Mouse (Mus musculus): ENCODE measurements around the gene Mxd3. TPM values are rescaled to one million over a fixed set of nuclear protein-coding genes. Genes with fewer than 3 reads are reported as not detected.

The Mxd3 gene
- total RNA-seq, 2 experiments from 2014 or later: 16.2 to 18.0 TPM

DNA sequence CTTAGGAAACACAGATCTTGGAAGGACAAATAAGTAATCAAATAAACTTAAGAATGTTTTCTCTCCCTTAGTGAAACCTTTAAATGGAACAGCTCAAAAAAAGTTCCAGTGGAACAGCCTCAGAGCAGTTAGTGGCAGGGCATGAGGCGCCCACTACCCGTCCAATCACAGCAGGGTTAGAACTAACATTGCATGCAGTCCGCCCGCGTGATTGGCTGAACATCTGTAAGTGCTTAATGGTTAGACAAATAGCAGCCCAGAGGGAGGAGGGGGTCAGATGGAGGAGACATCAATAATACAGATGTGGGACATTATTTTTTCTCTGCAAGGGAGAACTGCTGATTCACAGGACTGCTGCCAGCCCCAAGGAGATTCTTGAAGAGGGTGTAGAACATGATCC lies 52.4 kb downstream of the Mxd3 start:
- no peak for DNase-seq (ENCODE audit: low spot score in 2 of 2)

Other genes with a start within 250 kb of the Mxd3 start
- 10 to 100 TPM; 31.6 to 34.2 TPM for gene Uimc1, start 229.5 kb downstream of the Mxd3 start, total RNA-seq (2021)
- gene Zfp346, start 224.5 kb downstream of the Mxd3 start, total RNA-seq (2021): 10 to 100 TPM; 50.0 to 61.0 TPM
- not detected for gene Gm17617, start 196.3 kb downstream of the Mxd3 start, total RNA-seq (2021)
- gene Fgfr4, start 177.2 kb downstream of the Mxd3 start, total RNA-seq (2021): 10 to 100 TPM; 35.8 to 39.6 TPM
- 100 to 1,000 TPM; 168 to 172 TPM for gene Nsd1, start 120.0 kb downstream of the Mxd3 start, total RNA-seq (2021)
- 100 to 1,000 TPM; 190 to 193 TPM for gene Prelid1, start 9.3 kb downstream of the Mxd3 start, total RNA-seq (2021)
- gene Rab24, start 7.9 kb downstream of the Mxd3 start, total RNA-seq (2021): 10 to 100 TPM; 79.8 to 86.9 TPM
- 100 to 1,000 TPM; 105 to 114 TPM for gene Lman2, start 33.0 kb upstream of the Mxd3 start, total RNA-seq (2021)
- 1 to 10 TPM; 1.0 to 1.1 TPM for gene Rgs14, start 39.9 kb upstream of the Mxd3 start, total RNA-seq (2021)
- gene Slc34a1, start 68.4 kb upstream of the Mxd3 start, total RNA-seq (2021): 100 to 1,000 TPM in 1 of 2 experiments, 1 to 10 TPM in 1; 3.5 to 132 TPM
- not detected for gene Pfn3, start 85.4 kb upstream of the Mxd3 start, total RNA-seq (2021)
- 10 to 100 TPM in 1 of 2 experiments, 1 to 10 TPM in 1; 1.3 to 36.6 TPM for gene F12, start 97.0 kb upstream of the Mxd3 start, total RNA-seq (2021)
- 10 to 100 TPM; 54.3 to 56.7 TPM for gene Grk6, start 115.2 kb upstream of the Mxd3 start, total RNA-seq (2021)
- gene Prr7, start 134.4 kb upstream of the Mxd3 start, total RNA-seq (2021): 1 to 10 TPM; 6.4 to 8.0 TPM
- 10 to 100 TPM; 56.4 to 75.6 TPM for gene Dbn1, start 158.3 kb upstream of the Mxd3 start, total RNA-seq (2021)
- 10 to 100 TPM; 44.5 to 47.1 TPM for gene Pdlim7, start 183.9 kb upstream of the Mxd3 start, total RNA-seq (2021)
- 1 to 10 TPM; 2.6 to 4.7 TPM for gene Dok3, start 199.5 kb upstream of the Mxd3 start, total RNA-seq (2021)
- gene Ddx41, start 206.8 kb upstream of the Mxd3 start, total RNA-seq (2021): 10 to 100 TPM; 54.0 to 57.4 TPM
- 10 to 100 TPM; 61.6 to 76.7 TPM for gene Fam193b, start 241.3 kb upstream of the Mxd3 start, total RNA-seq (2021)
- 100 to 1,000 TPM; 167 to 169 TPM for gene Tmed9, start 243.9 kb upstream of the Mxd3 start, total RNA-seq (2021)